ENCODE assay signal across 8 mouse cellular contexts in the genomic region with DNA sequence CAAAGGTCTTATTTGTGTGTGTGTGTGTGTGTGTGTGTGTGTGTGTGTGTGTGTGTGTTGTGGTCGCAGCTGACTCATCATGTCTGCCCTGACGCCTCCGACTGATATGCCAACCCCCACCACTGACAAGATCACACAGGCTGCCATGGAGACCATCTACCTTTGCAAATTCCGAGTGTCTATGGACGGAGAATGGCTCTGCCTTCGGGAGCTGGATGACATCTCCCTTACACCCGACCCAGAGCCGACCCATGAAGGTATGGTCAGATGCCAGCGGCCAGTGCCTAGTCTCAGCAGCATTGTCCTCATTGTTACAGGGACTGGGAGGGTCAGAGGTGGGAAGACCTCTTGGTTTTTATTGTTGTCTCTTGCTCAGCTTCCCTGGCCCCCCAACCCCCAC. TPM values are rescaled to one million over a fixed set of nuclear protein-coding genes. Genes with fewer than 3 reads are reported as not detected.
A peak's percentile ranks its signal among the peaks of the same experiment; 100 is the strongest.
DNase-seq lines count a peak whose midpoint lies in the region; ATAC-seq lines count a peak whose summit lies in the region.

No protein-coding gene starts in this region.

- H3K27me3 ChIP-seq in lung, embryonic 15.5 days, result no peaks in the 10 kb centered on the region
- no peaks in the 10 kb centered on the region for H3K27me3 ChIP-seq in hindbrain, embryonic 15.5 days
- no peaks in the 10 kb centered on the region for H3K27me3 ChIP-seq in neural tube, embryonic 12.5 days (replicated peaks)

- 46% methylated on average over 9 of the region's 9 CpGs for WGBS in lung, embryonic 15.5 days
- WGBS in hindbrain, embryonic 15.5 days, result 7% methylated on average over 9 of the region's 9 CpGs
- 24% methylated on average over 9 of the region's 9 CpGs for WGBS in neural tube, embryonic 12.5 days

- no peaks in the 10 kb centered on the region for H3K9me3 ChIP-seq in lung, embryonic 15.5 days
- H3K9me3 ChIP-seq in hindbrain, embryonic 15.5 days, result no peaks in the 10 kb centered on the region
- no peaks in the 10 kb centered on the region for H3K9me3 ChIP-seq in neural tube, embryonic 12.5 days

- H3K4me2 ChIP-seq in lung, embryonic 15.5 days, result no peak overlapping the region
- peak overlapping the region; percentile 88 for H3K4me2 ChIP-seq in hindbrain, embryonic 15.5 days
- H3K4me2 ChIP-seq in neural tube, embryonic 12.5 days (replicated peaks), result peak overlapping the region; percentile 76

- H3K27ac ChIP-seq in lung, embryonic 15.5 days, result 0 out of 2 replicates have a peak overlapping the region, but pooled peaks have one; percentile 12
- peak overlapping the region; percentile 79 for H3K27ac ChIP-seq in hindbrain, embryonic 15.5 days (replicated peaks)
- H3K27ac ChIP-seq in neural tube, embryonic 12.5 days, result no peak overlapping the region

- no peak overlapping the region for H3K4me3 ChIP-seq in lung, embryonic 15.5 days
- H3K4me3 ChIP-seq in hindbrain, embryonic 15.5 days, result peak overlapping the region; percentile 60
- H3K4me3 ChIP-seq in neural tube, embryonic 12.5 days, result peak overlapping the region; percentile 51

- DNase-seq in adrenal gland, adult (ENCODE audit: inconsistent age in 2 of 2, low spot score in 1 of 2), result peak; percentile 39 to 61
- DNase-seq in adrenal gland, adult 8-10 months, result no peak
- DNase-seq in lung, postnatal 10 days, result no peak
- no peak for DNase-seq in gastrocnemius, postnatal 10 days
- no peak for DNase-seq in c-Kit-positive CD71-positive TER-119-positive erythroid progenitor cells, embryonic 14.5 days (ENCODE audit: low spot score)

- no peak for ATAC-seq in lung, embryonic 15.5 days (ENCODE audit: borderline replicate concordance, extremely low read depth, low FRiP score, low TSS enrichment)
- peak; percentile 21 for ATAC-seq in hindbrain, embryonic 15.5 days (ENCODE audit: low FRiP score, low read depth)
- peak; percentile 74 for ATAC-seq in neural tube, embryonic 12.5 days (ENCODE audit: low FRiP score, low read depth)

- H3K9ac ChIP-seq in lung, embryonic 15.5 days, result no peak overlapping the region
- H3K9ac ChIP-seq in hindbrain, embryonic 15.5 days, result peak overlapping the region; percentile 75
- peak overlapping the region; percentile 63 for H3K9ac ChIP-seq in neural tube, embryonic 12.5 days

- H3K36me3 ChIP-seq in lung, embryonic 15.5 days, result no peaks in the 10 kb centered on the region
- no peaks in the 10 kb centered on the region for H3K36me3 ChIP-seq in hindbrain, embryonic 15.5 days
- no peaks in the 10 kb centered on the region for H3K36me3 ChIP-seq in neural tube, embryonic 12.5 days

- peaks cover 28% of the 10 kb centered on the region for H3K4me1 ChIP-seq in lung, embryonic 15.5 days
- peaks cover 46% of the 10 kb centered on the region for H3K4me1 ChIP-seq in hindbrain, embryonic 15.5 days (replicated peaks)
- peaks cover 33% of the 10 kb centered on the region for H3K4me1 ChIP-seq in neural tube, embryonic 12.5 days

RNA-seq across cellular contexts. Expression of a gene that starts 19.2 kb away (rescaled TPM):
- 10 to 100 TPM; 31.8 to 45.7 (median 40.1) TPM for total RNA-seq in adrenal gland, adult 8-10 months (2022)
- polyA plus RNA-seq in lung, embryonic 15.5 days (2015; fragmentation: Nextera tagmentation; extraction: Ambion mirVana), result 9.9 and 11.2 TPM in 2 replicates
- polyA plus RNA-seq in hindbrain, embryonic 15.5 days (2015; fragmentation: Nextera tagmentation; extraction: Ambion mirVana), result 259 and 269 TPM in 2 replicates
- 236 and 245 TPM in 2 replicates for polyA plus RNA-seq in neural tube, embryonic 12.5 days (2016; fragmentation: Nextera tagmentation; extraction: Ambion mirVana)
- total RNA-seq in gastrocnemius, postnatal 10 days (2021), result 10 to 100 TPM in 1 of 2 experiments, 1 to 10 TPM in 1; 8.9 to 13.2 TPM

RNA-seq across cellular contexts. Expression of a gene that starts 29.8 kb away (rescaled TPM):
- total RNA-seq in adrenal gland, adult 8-10 months (2022), result 10 to 100 TPM; 30.5 to 39.0 (median 35.2) TPM
- 65.3 and 66.7 TPM in 2 replicates for polyA plus RNA-seq in lung, embryonic 15.5 days (2015; fragmentation: Nextera tagmentation; extraction: Ambion mirVana)
- 43.8 and 44.6 TPM in 2 replicates for polyA plus RNA-seq in hindbrain, embryonic 15.5 days (2015; fragmentation: Nextera tagmentation; extraction: Ambion mirVana)
- 55.2 and 66.1 TPM in 2 replicates for polyA plus RNA-seq in neural tube, embryonic 12.5 days (2016; fragmentation: Nextera tagmentation; extraction: Ambion mirVana)
- 10 to 100 TPM; 24.2 to 27.1 TPM for total RNA-seq in gastrocnemius, postnatal 10 days (2021)

RNA-seq across cellular contexts. Expression of a gene that starts 56.4 kb away (rescaled TPM):
- total RNA-seq in adrenal gland, adult 8-10 months (2022), result 1 to 10 TPM; 1.7 to 5.9 (median 3.2) TPM
- 0.11 TPM in 1 of 2 replicates, not detected in the other for polyA plus RNA-seq in lung, embryonic 15.5 days (2015; fragmentation: Nextera tagmentation; extraction: Ambion mirVana)
- polyA plus RNA-seq in hindbrain, embryonic 15.5 days (2015; fragmentation: Nextera tagmentation; extraction: Ambion mirVana), result 0.29 and 0.30 TPM in 2 replicates
- polyA plus RNA-seq in neural tube, embryonic 12.5 days (2016; fragmentation: Nextera tagmentation; extraction: Ambion mirVana), result 0.18 and 0.23 TPM in 2 replicates
- under 1 TPM in 1 of 2 experiments, not detected in 1; 0.23 TPM for total RNA-seq in gastrocnemius, postnatal 10 days (2021)

Comparison
In these comparisons a context has a peak if more than half of its experiments do, and no peak if none do; other contexts are left out.
1. DNase-seq: peak in adrenal gland, adult (2 of 2); none in adrenal gland, adult 8-10 months (single experiment), lung, postnatal 10 days (single experiment), gastrocnemius, postnatal 10 days (single experiment) and c-Kit-positive CD71-positive TER-119-positive erythroid progenitor cells, embryonic 14.5 days (single experiment).
2. RNA of a gene that starts 19.2 kb away (polyA plus RNA-seq): 259 to 269 TPM in hindbrain, embryonic 15.5 days and 236 to 245 TPM in neural tube, embryonic 12.5 days; 9.9 to 11.2 TPM in lung, embryonic 15.5 days; every median in the first group is over 10 times any median in the second.